ENCODE assay signal across 24 mouse cellular contexts in the genomic region with DNA sequence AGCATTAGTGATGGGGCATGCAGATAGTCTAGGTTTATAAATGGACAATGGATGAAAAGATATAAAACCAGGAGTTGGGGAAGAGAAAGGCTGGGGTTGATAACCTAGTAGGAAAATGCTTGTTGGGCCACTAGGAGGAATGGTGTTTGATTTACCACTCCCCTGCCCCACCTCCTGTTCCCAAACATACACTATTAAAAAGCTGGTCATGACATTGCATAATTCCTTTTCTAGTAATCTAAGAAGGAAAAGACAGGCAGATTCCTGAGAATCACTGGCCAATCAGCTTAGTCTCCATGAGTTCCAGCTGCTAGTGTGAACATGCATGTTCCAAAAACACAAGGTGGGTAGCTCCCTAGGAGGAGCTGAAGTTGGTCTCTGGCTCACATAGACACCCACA.
DNase-seq lines count a peak whose midpoint lies in the region; ATAC-seq and TF ChIP-seq lines count a peak whose summit lies in the region.
"Had no signal": no experiment of that assay in that cellular context is flagged by ENCODE, and none has a peak within 500 bp of the region (broad histone marks: within the 10 kb centered on the region; RNA-seq: fewer than 3 reads in every experiment).

No protein-coding gene starts in this region.

- no peak for TF ChIP-seq EP300 in stomach, postnatal 0 days (optimal IDR thresholded peaks at IDR 0.05)

- H3K4me2 ChIP-seq in kidney, embryonic 15.5 days, result no peak overlapping the region
- no peak overlapping the region for H3K4me2 ChIP-seq in stomach, postnatal 0 days (replicated peaks; ENCODE audit: low read depth)
- H3K4me2 ChIP-seq: forebrain, embryonic 12.5 days; hindbrain, embryonic 14.5 days; midbrain, embryonic 15.5 days had no signal

- TF ChIP-seq CTCF in C2C12 (IDR thresholded peaks at IDR 0.05; ENCODE audit: control insufficient read depth, insufficient read depth, insufficient read length), result no peak
- no peak for TF ChIP-seq CTCF in embryonic fibroblast, embryonic 13.5 days (IDR thresholded peaks at IDR 0.05; ENCODE audit: borderline replicate concordance, insufficient read depth, low read length)
- no peak for TF ChIP-seq CTCF in stomach, postnatal 0 days (IDR thresholded peaks at IDR 0.05; ENCODE audit: low read depth)

- H3K79me2 ChIP-seq in C2C12 (ENCODE audit: control insufficient read depth, insufficient read depth), result no peaks in the 10 kb centered on the region

- H3K27ac ChIP-seq in kidney, embryonic 15.5 days, result no peak overlapping the region
- H3K27ac ChIP-seq in embryonic fibroblast, embryonic 13.5 days (ENCODE audit: insufficient read depth, low read length), result peak overlapping the region; percentile 87
- 0 out of 2 replicates have a peak overlapping the region, but pooled peaks have one; percentile 5 for H3K27ac ChIP-seq in stomach, postnatal 0 days (replicated peaks)
- H3K27ac ChIP-seq: forebrain, embryonic 12.5 days; hindbrain, embryonic 14.5 days; layer of hippocampus, adult 2 months; liver, embryonic 14.5 days; midbrain, embryonic 10.5 days; midbrain, embryonic 15.5 days had no signal

- H3K9ac ChIP-seq in kidney, embryonic 15.5 days, result no peak overlapping the region
- H3K9ac ChIP-seq in stomach, postnatal 0 days (ENCODE audit: low read length), result no peak overlapping the region
- H3K9ac ChIP-seq: forebrain, embryonic 12.5 days; forebrain, postnatal 0 days; hindbrain, embryonic 14.5 days; liver, embryonic 14.5 days; midbrain, embryonic 15.5 days had no signal

- peak; percentile 6 for DNase-seq in kidney, postnatal 14 days
- DNase-seq in stomach, postnatal 0 days (ENCODE audit: low spot score), result peak; percentile 54
- no peak for DNase-seq in cerebellum, postnatal 4 days (ENCODE audit: low spot score in 2 of 2)
- no peak for DNase-seq in left cerebral cortex, adult 18-20 months (ENCODE audit: low spot score in 2 of 2)
- DNase-seq: adrenal gland, postnatal 25 days; cerebellum, adult 11-12 months; cerebellum, adult 9-11 months; forebrain, postnatal 0 days; gastrocnemius, postnatal 10 days; heart, postnatal 4 days; liver; lung, adult 2 months; spleen, adult 18-20 months; thymus, postnatal 14 days had no signal

- TF ChIP-seq POLR2A in embryonic fibroblast, embryonic 13.5 days (IDR thresholded peaks at IDR 0.05; ENCODE audit: low read depth, low read length), result no peak

- H3K36me3 ChIP-seq in kidney, embryonic 15.5 days, result no peaks in the 10 kb centered on the region
- H3K36me3 ChIP-seq in C2C12 (ENCODE audit: control insufficient read depth, insufficient read depth), result no peaks in the 10 kb centered on the region
- no peaks in the 10 kb centered on the region for H3K36me3 ChIP-seq in stomach, postnatal 0 days (ENCODE audit: control insufficient read depth, insufficient read depth, low read length)
- H3K36me3 ChIP-seq: forebrain, embryonic 12.5 days; midbrain, embryonic 10.5 days; midbrain, embryonic 15.5 days had no signal

- peaks cover 13% of the 10 kb centered on the region for H3K4me1 ChIP-seq in kidney, embryonic 15.5 days
- H3K4me1 ChIP-seq in embryonic fibroblast, embryonic 13.5 days (ENCODE audit: control insufficient read depth, insufficient read depth, low read length), result peaks cover 14% of the 10 kb centered on the region
- no peaks in the 10 kb centered on the region for H3K4me1 ChIP-seq in stomach, postnatal 0 days (replicated peaks; ENCODE audit: control insufficient read depth, insufficient read depth)
- H3K4me1 ChIP-seq: forebrain, embryonic 12.5 days; midbrain, embryonic 10.5 days; midbrain, embryonic 15.5 days had no signal

- H3K9me3 ChIP-seq in kidney, embryonic 15.5 days (replicated peaks), result no peaks in the 10 kb centered on the region
- no peaks in the 10 kb centered on the region for H3K9me3 ChIP-seq in stomach, postnatal 0 days (ENCODE audit: control insufficient read depth, low read length)
- H3K9me3 ChIP-seq: forebrain, embryonic 12.5 days; midbrain, embryonic 10.5 days; midbrain, embryonic 15.5 days had no signal

- no peaks in the 10 kb centered on the region for H3K27me3 ChIP-seq in kidney, embryonic 15.5 days
- H3K27me3 ChIP-seq in C2C12 (ENCODE audit: control insufficient read depth, insufficient read depth, insufficient read length), result no peaks in the 10 kb centered on the region
- H3K27me3 ChIP-seq in stomach, postnatal 0 days (ENCODE audit: control insufficient read depth, insufficient read depth, low read length), result no peaks in the 10 kb centered on the region
- H3K27me3 ChIP-seq: forebrain, embryonic 12.5 days; midbrain, embryonic 15.5 days had no signal

- no peak for ATAC-seq in kidney, embryonic 15.5 days (replicated peaks; ENCODE audit: low FRiP score)
- ATAC-seq in stomach, postnatal 0 days (ENCODE audit: low FRiP score, low TSS enrichment), result peak; percentile 89
- ATAC-seq: intestine, postnatal 0 days; midbrain, embryonic 15.5 days had no signal

- H3K79me3 ChIP-seq in C2C12 (ENCODE audit: low read depth), result no peaks in the 10 kb centered on the region

- H3K4me3 ChIP-seq in kidney, embryonic 15.5 days (replicated peaks), result no peak overlapping the region
- no peak overlapping the region for H3K4me3 ChIP-seq in C2C12 (ENCODE audit: insufficient read depth, poor library complexity, severe bottlenecking)
- H3K4me3 ChIP-seq in embryonic fibroblast, embryonic 13.5 days (ENCODE audit: insufficient read depth, low read length), result no peak overlapping the region
- H3K4me3 ChIP-seq in stomach, postnatal 0 days (ENCODE audit: low read depth, low read length), result no peak overlapping the region
- H3K4me3 ChIP-seq: forebrain, embryonic 12.5 days; layer of hippocampus, adult 2 months; midbrain, embryonic 10.5 days; midbrain, embryonic 15.5 days had no signal

- no peak overlapping the region for H3ac ChIP-seq in C2C12 (ENCODE audit: control insufficient read depth, insufficient read length, low read depth)

TF ChIP-seq in C2C12, 6 proteins besides CTCF, POLR2A, EP300 and RAD21:
- no peak for TF ChIP-seq MYOD1 (IDR thresholded peaks at IDR 0.05; ENCODE audit: control insufficient read depth, insufficient read length, low read depth)
- no peak for TF ChIP-seq MAX (IDR thresholded peaks at IDR 0.05)
- TF ChIP-seq MYOG (IDR thresholded peaks at IDR 0.05; ENCODE audit: control insufficient read depth, extremely low read depth, insufficient read length), result no peak
- peak; percentile 30 for TF ChIP-seq CEBPB (IDR thresholded peaks at IDR 0.05; ENCODE audit: low read depth)
- no peak for TF ChIP-seq USF1 (IDR thresholded peaks at IDR 0.05; ENCODE audit: low read depth)
- no peak for TF ChIP-seq FOSL1 (IDR thresholded peaks at IDR 0.05; ENCODE audit: insufficient read depth, low read length, poor library complexity, severe bottlenecking)

Comparison
In these comparisons a context has a peak if more than half of its experiments do, and no peak if none do; other contexts are left out.
1. DNase-seq: peak in kidney, postnatal 14 days (single experiment) and stomach, postnatal 0 days (single experiment); none in cerebellum, postnatal 4 days (0 of 2) and left cerebral cortex, adult 18-20 months (0 of 2).